Mouse (Mus musculus) neutrophil, adult 65 days (primary cell): ENCODE measurements around the gene Sp2. TPM values are rescaled to one million over a fixed set of nuclear protein-coding genes. Genes with fewer than 3 reads are reported as not detected.

Source experiments
- total RNA-seq: library from RNA; stranded (reverse); gene quantifications from 2 replicates; pipeline ENCODE4 v1.2.4, GENCODE M21; 2023

Sp2 gene
- total RNA-seq = 28.5 and 33.6 TPM in 2 replicates

GRCm38 (mm10) chr11:96982859-96983258 is at the start of gene Sp2:
Gene Sp2, minus strand, starts transcription at chr11:96982959.

DNA sequence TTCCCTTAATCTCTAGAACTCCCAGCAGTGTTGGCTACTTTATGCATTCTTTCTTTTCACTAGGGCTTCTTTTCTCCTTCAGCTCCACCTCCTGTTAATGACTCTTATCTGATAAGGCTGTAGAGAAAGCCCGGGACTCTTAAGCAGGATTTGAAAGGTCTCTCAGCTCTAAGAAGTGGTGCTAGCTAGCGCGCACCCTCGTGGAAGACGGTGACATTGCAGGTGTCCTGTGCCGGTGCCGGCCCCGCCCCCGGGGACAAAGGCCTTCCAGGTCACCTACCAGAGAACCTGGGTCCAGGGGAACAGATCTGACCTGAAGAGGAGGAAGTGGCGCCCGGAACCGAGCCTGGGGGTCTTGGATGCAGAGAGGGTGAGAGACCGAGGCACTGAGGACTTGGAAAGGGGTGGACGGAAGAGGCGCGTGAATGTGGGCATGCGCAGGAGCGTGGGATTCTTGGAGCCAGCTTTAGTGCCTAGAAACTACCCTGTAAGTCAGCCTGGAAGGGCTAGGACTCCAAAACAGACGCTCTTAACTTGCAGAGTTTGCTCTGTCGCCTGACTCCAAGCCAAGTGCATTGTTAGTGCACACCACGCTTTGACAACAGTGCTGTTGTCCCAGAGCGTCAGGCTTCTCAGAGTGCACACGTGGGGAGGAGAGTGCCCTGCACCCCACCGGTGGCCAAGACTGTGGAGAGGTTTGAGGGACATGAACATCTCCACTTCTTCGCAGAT is 47.1 kb upstream of the Sp2 start, which contains the start of gene Scrn2:
TSS of gene Scrn2 (plus strand) at position 253 of the 732 bp plus-strand sequence.

GRCm38 (mm10) chr11:97013121-97013670 is 30.4 kb upstream of the Sp2 start, which contains the start of gene Sp6:
Gene Sp6, plus strand, starts transcription at chr11:97013394.

GRCm38 (mm10) chr11:96943746-96944304 is 38.9 kb downstream of the Sp2 start, which contains the start of gene Pnpo:
Gene Pnpo, minus strand, starts transcription at chr11:96943986.

GRCm38 (mm10) chr11:96928088-96928487 is 54.7 kb downstream of the Sp2 start, which contains the start of gene Prr15l:
Gene Prr15l, plus strand, starts transcription at chr11:96928104.

DNA sequence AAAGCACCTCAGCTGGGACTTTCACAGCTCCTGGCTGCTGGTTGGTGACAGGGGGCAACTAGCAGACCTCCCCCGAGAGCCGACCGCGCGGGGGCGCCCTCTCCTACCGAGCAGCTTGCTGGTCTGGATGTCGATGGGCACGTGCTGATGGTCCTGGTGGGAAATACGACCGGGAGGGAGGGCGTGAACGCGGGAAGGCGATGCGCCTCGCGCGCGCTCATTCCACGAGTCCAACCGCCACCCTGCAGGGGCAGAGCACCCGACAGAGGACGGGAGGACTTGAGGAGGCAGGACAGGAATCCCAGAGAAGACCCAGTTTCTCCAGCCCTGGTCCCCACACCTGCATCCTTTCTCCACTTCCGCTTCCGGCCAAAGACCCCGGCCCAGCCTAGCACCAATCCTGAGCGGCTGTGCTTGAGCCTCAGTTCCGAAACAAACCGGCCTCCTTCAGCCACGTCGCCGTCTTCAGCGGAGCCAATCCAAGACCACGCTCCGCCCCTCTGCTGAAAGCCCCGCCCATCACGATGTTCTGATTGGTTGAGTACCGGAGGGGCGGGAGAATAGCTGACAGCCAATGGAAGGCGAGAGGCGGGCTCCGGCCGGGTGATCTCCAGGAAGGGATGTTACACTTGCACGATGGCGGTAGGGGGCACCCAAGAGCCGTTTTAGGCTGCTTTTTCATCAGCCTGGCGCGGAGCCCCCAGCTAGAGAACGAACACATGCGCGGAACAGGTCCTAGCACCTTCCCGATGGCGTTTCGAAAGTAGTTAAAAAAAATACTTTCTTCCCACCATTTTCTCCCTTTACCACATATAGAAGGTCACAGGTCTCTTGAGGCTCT is 66.5 kb downstream of the Sp2 start, which contains the start of gene Cdk5rap3:
TSS of gene Cdk5rap3 (minus strand) at position 453 of the 841 bp plus-strand sequence.

Other genes with a start within 250 kb of the Sp2 start
- 41.9 and 61.3 TPM in 2 replicates for gene Snx11, start 205.4 kb downstream of the Sp2 start, total RNA-seq
- gene Cbx1, start 193.8 kb downstream of the Sp2 start, total RNA-seq = 23.1 and 25.1 TPM in 2 replicates
- gene Nfe2l1, start 153.0 kb downstream of the Sp2 start, total RNA-seq = 47.8 and 48.7 TPM in 2 replicates
- not detected in 2 replicates for gene Copz2, start 133.1 kb downstream of the Sp2 start, total RNA-seq
- gene Cdk5rap3, start 66.5 kb downstream of the Sp2 start, total RNA-seq = 30.6 and 32.3 TPM in 2 replicates
- 0.25 TPM in 1 of 2 replicates, not detected in the other for gene Prr15l, start 54.9 kb downstream of the Sp2 start, total RNA-seq
- 9.1 and 11.7 TPM in 2 replicates for gene Pnpo, start 39.0 kb downstream of the Sp2 start, total RNA-seq
- not detected in 2 replicates for gene Sp6, start 30.4 kb upstream of the Sp2 start, total RNA-seq
- gene Scrn2, start 47.0 kb upstream of the Sp2 start, total RNA-seq = 0.93 and 1.6 TPM in 2 replicates
- gene Lrrc46, start 58.4 kb upstream of the Sp2 start, total RNA-seq = 0.79 and 1.0 TPM in 2 replicates
- gene Mrpl10, start 58.6 kb upstream of the Sp2 start, total RNA-seq = 35.7 and 42.5 TPM in 2 replicates
- gene Osbpl7, start 67.7 kb upstream of the Sp2 start, total RNA-seq = 26.7 and 33.3 TPM in 2 replicates
- gene Tbx21, start 132.4 kb upstream of the Sp2 start, total RNA-seq = not detected in 2 replicates
- 41.1 and 50.6 TPM in 2 replicates for gene Tbkbp1, start 168.5 kb upstream of the Sp2 start, total RNA-seq
- gene Kpnb1, start 204.9 kb upstream of the Sp2 start, total RNA-seq = 70.1 and 104 TPM in 2 replicates